Mouse (Mus musculus): Measurements from ENCODE around the gene Fcgr1. TPM values are rescaled to one million over a fixed set of nuclear protein-coding genes. Genes with fewer than 3 reads are reported as not detected.

The Fcgr1 gene
- polyA plus RNA-seq, 1 experiment from 2014 or later: 2.3 TPM

GRCm38 (mm10) chr3:96261623-96262022, 32.1 kb downstream of the Fcgr1 start:
- 51% methylated on average over 3 of the region's 3 CpGs for WGBS
- Histone ChIP-seq H3K27ac (ENCODE audit: low read length) (peak overlapping the region; percentile 97), H3K36me3 (ENCODE audit: control insufficient read depth, insufficient read depth, low read length) (no peaks in the 10 kb centered on the region), H3K4me1 (replicated peaks; ENCODE audit: control insufficient read depth, insufficient read depth, low read length) (peaks cover 12% of the 10 kb centered on the region), H3K27me3 (ENCODE audit: control insufficient read depth, insufficient read depth, low read depth, low read length) (no peaks in the 10 kb centered on the region), H3K9ac (ENCODE audit: low read length) (peak overlapping the region; percentile 82), H3K4me3 (ENCODE audit: low read length) (peak overlapping the region; percentile 63), H3K4me2 (ENCODE audit: low read depth, low read length) (peak overlapping the region; percentile 84), H3K9me3 (ENCODE audit: control insufficient read depth, low read length) (no peaks in the 10 kb centered on the region)
- no peak for ATAC-seq (ENCODE audit: low read depth)

DNA sequence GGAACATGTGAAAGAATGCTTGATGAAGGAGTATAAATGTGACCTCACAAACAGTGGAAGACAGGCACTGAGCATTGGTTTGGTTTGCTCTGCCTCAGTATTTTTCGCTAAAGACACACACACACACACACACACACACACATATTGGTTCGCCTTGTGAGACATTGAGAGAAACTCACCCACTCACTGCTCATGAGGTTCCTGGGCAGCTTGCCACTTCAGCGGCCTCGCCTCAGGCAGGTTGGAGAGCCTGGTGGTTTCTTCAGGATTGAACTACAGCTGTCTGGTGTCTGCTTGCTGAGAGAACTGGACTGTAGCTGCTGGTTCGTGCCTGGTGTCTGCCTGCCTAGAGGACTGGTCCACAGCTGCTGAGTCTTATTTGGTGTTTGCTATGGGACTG, 33.5 kb downstream of the Fcgr1 start:
- WGBS: 90% methylated on average over 5 of the region's 5 CpGs

GRCm38 (mm10) chr3:96257190-96257589, 36.6 kb downstream of the Fcgr1 start:
- 50% methylated on average over 3 of the region's 3 CpGs for WGBS
- no peak overlapping the region for H3K27ac ChIP-seq (ENCODE audit: low read length)
- H3K4me2 ChIP-seq (ENCODE audit: low read depth, low read length): no peak overlapping the region
- H3K27me3 ChIP-seq (ENCODE audit: control insufficient read depth, insufficient read depth, low read depth, low read length): peaks cover 20% of the 10 kb centered on the region
- H3K9ac ChIP-seq (ENCODE audit: low read length): no peak overlapping the region
- H3K9me3 ChIP-seq (ENCODE audit: control insufficient read depth, low read length): no peaks in the 10 kb centered on the region
- no peak overlapping the region for H3K4me3 ChIP-seq (ENCODE audit: low read length)
- ATAC-seq (ENCODE audit: low read depth): no peak
- H3K4me1 ChIP-seq (replicated peaks; ENCODE audit: control insufficient read depth, insufficient read depth, low read length): peaks cover 7% of the 10 kb centered on the region
- H3K36me3 ChIP-seq (ENCODE audit: control insufficient read depth, insufficient read depth, low read length): no peaks in the 10 kb centered on the region

More for the DNA sequence above, 33.5 kb downstream of the Fcgr1 start:
- H3K4me2 ChIP-seq (ENCODE audit: low read depth, low read length): no peak overlapping the region
- H3K9ac ChIP-seq (ENCODE audit: low read length): no peak overlapping the region
- no peaks in the 10 kb centered on the region for H3K36me3 ChIP-seq (ENCODE audit: control insufficient read depth, insufficient read depth, low read length)
- no peaks in the 10 kb centered on the region for H3K9me3 ChIP-seq (ENCODE audit: control insufficient read depth, low read length)
- no peak overlapping the region for H3K27ac ChIP-seq (ENCODE audit: low read length)
- peaks cover 4% of the 10 kb centered on the region; the same call in 1 of the 2 replicates for H3K27me3 ChIP-seq (ENCODE audit: control insufficient read depth, insufficient read depth, low read depth, low read length)
- ATAC-seq (ENCODE audit: low read depth): no peak
- H3K4me3 ChIP-seq (ENCODE audit: low read length): no peak overlapping the region
- peaks cover 12% of the 10 kb centered on the region for H3K4me1 ChIP-seq (replicated peaks; ENCODE audit: control insufficient read depth, insufficient read depth, low read length)

- WGBS: 53% methylated on average over 5 of the region's 5 CpGs
- H3K27ac ChIP-seq (ENCODE audit: low read length): 0 out of 2 replicates have a peak overlapping the region, but pooled peaks have one; percentile 31
- no peak overlapping the region for H3K4me2 ChIP-seq (ENCODE audit: low read depth, low read length)
- ATAC-seq (ENCODE audit: low read depth): no peak
- H3K36me3 ChIP-seq (ENCODE audit: control insufficient read depth, insufficient read depth, low read length): no peaks in the 10 kb centered on the region
- H3K27me3 ChIP-seq (ENCODE audit: control insufficient read depth, insufficient read depth, low read depth, low read length): peaks cover 20% of the 10 kb centered on the region
- H3K9ac ChIP-seq (ENCODE audit: low read length): no peak overlapping the region
- H3K4me3 ChIP-seq (ENCODE audit: low read length): no peak overlapping the region
- 0 out of 2 replicates have a peak, but pooled peaks cover 2% of the 10 kb centered on the region for H3K4me1 ChIP-seq (replicated peaks; ENCODE audit: control insufficient read depth, insufficient read depth, low read length)
- H3K9me3 ChIP-seq (ENCODE audit: control insufficient read depth, low read length): no peaks in the 10 kb centered on the region
These were observed 37.7 kb downstream of the Fcgr1 start for GRCm38 (mm10) chr3:96255926-96256593.

DNA sequence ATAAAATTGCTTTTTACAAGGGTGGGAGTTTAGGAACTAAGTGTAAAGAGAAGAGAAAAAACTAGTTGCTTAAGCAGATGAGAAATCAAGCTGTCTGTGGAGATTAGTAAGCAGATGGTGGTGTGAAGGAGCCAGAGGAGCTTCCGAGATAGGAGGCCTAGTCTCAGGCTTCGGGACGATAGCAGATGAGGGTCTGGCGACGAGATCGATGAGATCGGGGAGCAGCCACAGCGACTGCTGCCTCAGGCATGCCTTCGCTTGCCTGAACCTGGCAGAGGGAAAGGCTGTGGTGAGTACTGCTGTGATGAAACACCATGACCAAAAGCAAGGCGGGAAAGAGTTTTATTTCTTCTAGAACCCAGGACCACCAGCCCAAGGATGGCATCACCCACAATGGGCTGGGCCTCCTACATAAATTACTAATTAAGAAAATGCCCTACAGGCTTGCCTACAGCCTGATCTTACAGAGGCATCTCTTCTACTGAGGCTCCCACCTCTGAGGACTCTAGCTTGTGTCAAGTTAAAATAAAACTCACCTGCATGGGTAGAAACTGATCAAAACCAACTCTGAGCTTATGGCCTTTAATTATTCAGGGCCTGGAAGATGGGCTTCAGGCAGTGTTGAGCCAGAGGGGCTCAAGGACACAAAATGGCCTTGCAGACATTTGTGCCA, 39.0 kb downstream of the Fcgr1 start:
- H3K27me3 ChIP-seq (ENCODE audit: control insufficient read depth, insufficient read depth, low read depth, low read length): peaks cover 20% of the 10 kb centered on the region
- no peak overlapping the region for H3K4me3 ChIP-seq (ENCODE audit: low read length)
- 0 out of 2 replicates have a peak, but pooled peaks cover 2% of the 10 kb centered on the region for H3K4me1 ChIP-seq (replicated peaks; ENCODE audit: control insufficient read depth, insufficient read depth, low read length)
- WGBS: 38% methylated on average over 10 of the region's 10 CpGs
- no peaks in the 10 kb centered on the region for H3K36me3 ChIP-seq (ENCODE audit: control insufficient read depth, insufficient read depth, low read length)
- no peak overlapping the region for H3K4me2 ChIP-seq (ENCODE audit: low read depth, low read length)
- no peaks in the 10 kb centered on the region for H3K9me3 ChIP-seq (ENCODE audit: control insufficient read depth, low read length)
- no peak overlapping the region for H3K27ac ChIP-seq (ENCODE audit: low read length)
- no peak overlapping the region for H3K9ac ChIP-seq (ENCODE audit: low read length)
- ATAC-seq (ENCODE audit: low read depth): no peak

- Histone ChIP-seq H3K4me1 (replicated peaks; ENCODE audit: control insufficient read depth, insufficient read depth, low read length) (peaks cover 14% of the 10 kb centered on the region), H3K27me3 (ENCODE audit: control insufficient read depth, insufficient read depth, low read depth, low read length) (peaks cover 20% of the 10 kb centered on the region), H3K9me3 (ENCODE audit: control insufficient read depth, low read length) (no peaks in the 10 kb centered on the region), H3K36me3 (ENCODE audit: control insufficient read depth, insufficient read depth, low read length) (no peaks in the 10 kb centered on the region), H3K4me3 (ENCODE audit: low read length) (no peak overlapping the region), H3K27ac (ENCODE audit: low read length) (no peak overlapping the region), H3K4me2 (ENCODE audit: low read depth, low read length) (no peak overlapping the region), H3K9ac (ENCODE audit: low read length) (no peak overlapping the region)
- WGBS: 79% methylated on average over 3 of the region's 3 CpGs
- no peak for ATAC-seq (ENCODE audit: low read depth)
These were observed 42.0 kb downstream of the Fcgr1 start for GRCm38 (mm10) chr3:96251787-96252186.

GRCm38 (mm10) chr3:96250890-96251289, 42.9 kb downstream of the Fcgr1 start:
- no peak for ATAC-seq (ENCODE audit: low read depth)
- H3K4me1 ChIP-seq (replicated peaks; ENCODE audit: control insufficient read depth, insufficient read depth, low read length): peaks cover 14% of the 10 kb centered on the region
- H3K36me3 ChIP-seq (ENCODE audit: control insufficient read depth, insufficient read depth, low read length): no peaks in the 10 kb centered on the region
- no peaks in the 10 kb centered on the region for H3K9me3 ChIP-seq (ENCODE audit: control insufficient read depth, low read length)
- no peak overlapping the region for H3K9ac ChIP-seq (ENCODE audit: low read length)
- no peak overlapping the region for H3K4me2 ChIP-seq (ENCODE audit: low read depth, low read length)
- H3K27ac ChIP-seq (ENCODE audit: low read length): no peak overlapping the region
- WGBS: 62% methylated on average over 3 of the region's 3 CpGs
- peaks cover 20% of the 10 kb centered on the region for H3K27me3 ChIP-seq (ENCODE audit: control insufficient read depth, insufficient read depth, low read depth, low read length)
- H3K4me3 ChIP-seq (ENCODE audit: low read length): no peak overlapping the region

- H3K4me1 ChIP-seq (replicated peaks; ENCODE audit: control insufficient read depth, insufficient read depth, low read length): peaks cover 17% of the 10 kb centered on the region
- 46% methylated on average over 4 of the region's 4 CpGs for WGBS
- peak overlapping the region; percentile 53 for H3K4me3 ChIP-seq (ENCODE audit: low read length)
- H3K36me3 ChIP-seq (ENCODE audit: control insufficient read depth, insufficient read depth, low read length): no peaks in the 10 kb centered on the region
- no peak overlapping the region for H3K27ac ChIP-seq (ENCODE audit: low read length)
- H3K4me2 ChIP-seq (ENCODE audit: low read depth, low read length): peak overlapping the region; percentile 46
- peaks cover 9% of the 10 kb centered on the region; the same call in 1 of the 2 replicates for H3K27me3 ChIP-seq (ENCODE audit: control insufficient read depth, insufficient read depth, low read depth, low read length)
- H3K9me3 ChIP-seq (ENCODE audit: control insufficient read depth, low read length): no peaks in the 10 kb centered on the region
- ATAC-seq (ENCODE audit: low read depth): no peak
- H3K9ac ChIP-seq (ENCODE audit: low read length): peak overlapping the region; percentile 37
These were observed 44.8 kb downstream of the Fcgr1 start for GRCm38 (mm10) chr3:96249034-96249345.

DNA sequence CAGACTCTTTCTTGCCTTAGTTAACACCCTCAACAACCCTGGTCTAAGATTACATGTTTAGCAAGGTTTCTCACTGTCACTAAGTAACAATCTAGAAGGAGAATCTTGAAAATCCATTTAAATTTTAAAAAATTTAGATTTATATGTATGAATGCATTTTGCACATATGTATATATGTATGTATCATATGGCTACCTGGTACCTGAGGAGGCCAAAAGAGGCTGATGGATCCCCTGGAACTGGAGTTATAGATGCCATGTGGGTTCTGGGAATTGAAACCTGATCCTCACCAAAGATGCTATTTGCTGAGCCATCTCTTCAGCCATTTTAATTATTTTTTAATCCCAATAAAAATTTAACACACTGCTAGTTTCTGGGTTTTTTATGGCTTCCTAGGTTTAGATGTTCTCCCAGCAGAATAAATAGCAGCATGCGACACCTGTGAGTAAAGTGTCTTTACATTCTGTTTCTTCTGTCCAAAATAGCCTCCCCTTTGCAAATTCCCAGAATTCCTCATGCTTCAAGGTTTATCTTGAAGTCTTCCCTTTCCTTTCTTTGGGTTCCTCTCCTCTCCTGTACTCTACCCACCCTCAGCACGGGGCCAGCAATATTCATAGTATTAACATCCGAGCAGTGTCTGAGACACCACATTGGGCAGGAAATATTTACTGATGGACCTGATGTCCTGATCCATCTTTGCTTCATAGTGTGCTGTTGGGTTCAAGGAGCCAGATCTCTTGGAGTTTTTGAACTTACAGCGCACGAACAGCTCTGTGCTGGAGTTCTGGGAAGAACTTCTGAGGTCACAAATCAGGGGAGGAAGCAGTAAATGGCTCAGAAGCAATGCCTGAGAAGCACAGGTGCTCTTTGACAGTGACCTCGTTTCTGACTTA, 45.4 kb downstream of the Fcgr1 start:
- H3K27me3 ChIP-seq (ENCODE audit: control insufficient read depth, insufficient read depth, low read depth, low read length): peaks cover 6% of the 10 kb centered on the region; the same call in 1 of the 2 replicates
- peak overlapping the region; percentile 46 for H3K4me2 ChIP-seq (ENCODE audit: low read depth, low read length)
- ATAC-seq (ENCODE audit: low read depth): no peak
- peak overlapping the region; percentile 53 for H3K4me3 ChIP-seq (ENCODE audit: low read length)
- H3K9me3 ChIP-seq (ENCODE audit: control insufficient read depth, low read length): no peaks in the 10 kb centered on the region
- no peak overlapping the region for H3K27ac ChIP-seq (ENCODE audit: low read length)
- H3K9ac ChIP-seq (ENCODE audit: low read length): peak overlapping the region; percentile 68
- H3K4me1 ChIP-seq (replicated peaks; ENCODE audit: control insufficient read depth, insufficient read depth, low read length): peaks cover 19% of the 10 kb centered on the region
- WGBS: 31% methylated on average over 6 of the region's 6 CpGs
- H3K36me3 ChIP-seq (ENCODE audit: control insufficient read depth, insufficient read depth, low read length): no peaks in the 10 kb centered on the region
